Mouse (Mus musculus): ENCODE measurements at regions not wholly inside any gene's neighbourhood (a gene's known extent, or its start where the extent isn't known, plus 50 kb on each side); places are given as distances from the start of the nearest gene placed in this dataset.
"Not testable (repeated sequence)": the region's sequence is repeated elsewhere in the genome, so short reads cannot be mapped to it uniquely, and the experiment has no call there.

DNA sequence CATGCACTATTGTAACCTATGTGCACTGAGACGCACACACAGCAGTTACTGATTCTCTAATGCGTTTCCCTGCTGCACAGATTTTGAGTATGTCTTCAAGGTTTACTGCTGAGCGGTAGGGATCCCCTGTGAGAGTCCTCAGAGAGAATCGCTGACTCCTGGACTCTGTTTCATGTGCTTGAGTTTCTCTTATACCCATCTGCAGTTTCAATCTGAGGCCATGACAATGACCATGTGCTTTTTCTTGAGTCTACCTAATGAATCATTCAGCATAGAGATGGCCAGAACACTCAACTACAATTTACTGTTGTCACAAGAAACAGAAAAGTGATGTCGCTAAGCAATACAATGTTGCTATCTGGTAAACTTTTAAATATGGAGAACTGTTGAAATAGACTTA lies 110.8 kb upstream of the Gm5148 start:
- DNase-seq (ENCODE audit: low spot score in 2 of 2): no peak

DNA sequence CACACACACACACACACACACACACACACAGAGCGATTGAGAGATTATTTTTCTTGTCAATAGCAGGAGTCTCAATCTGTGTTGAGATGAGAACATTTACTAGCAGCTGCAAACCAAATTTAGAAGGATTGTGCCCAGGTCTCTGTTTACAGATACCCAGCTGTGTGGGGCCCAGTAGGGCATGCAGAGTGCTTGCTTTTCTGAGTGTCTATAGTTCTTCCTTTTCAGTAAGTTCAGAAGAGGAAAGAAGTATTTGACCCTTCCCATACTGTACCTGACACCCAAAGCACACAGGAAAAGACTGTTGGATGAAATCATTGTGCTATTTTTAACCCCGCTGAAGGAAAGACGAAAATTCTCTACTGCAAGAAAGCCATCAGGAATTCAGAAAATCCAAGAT lies 110.3 kb upstream of the Gm5148 start:
- no peak for DNase-seq (ENCODE audit: low spot score in 2 of 2)

DNA sequence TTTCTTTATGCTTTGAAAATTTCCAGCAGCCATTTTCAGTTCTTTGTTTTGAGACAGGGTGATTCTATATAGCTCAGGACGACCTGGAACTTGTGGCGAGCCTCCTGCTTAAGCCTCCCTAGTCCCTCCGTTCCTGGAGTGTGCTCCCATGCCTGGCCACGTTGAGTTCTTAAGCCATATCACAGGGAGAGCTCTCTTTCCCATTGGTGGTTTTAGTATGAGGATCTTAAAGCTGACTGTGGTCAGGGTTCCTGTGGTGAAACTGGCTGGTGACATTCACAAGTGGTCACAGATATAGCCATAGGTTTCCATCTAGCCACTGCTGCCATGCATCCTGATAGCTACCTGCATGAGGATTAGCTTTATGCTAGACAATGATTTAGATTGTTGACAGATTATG lies 109.1 kb upstream of the Gm5148 start:
- DNase-seq (ENCODE audit: low spot score in 2 of 2): no peak

DNA sequence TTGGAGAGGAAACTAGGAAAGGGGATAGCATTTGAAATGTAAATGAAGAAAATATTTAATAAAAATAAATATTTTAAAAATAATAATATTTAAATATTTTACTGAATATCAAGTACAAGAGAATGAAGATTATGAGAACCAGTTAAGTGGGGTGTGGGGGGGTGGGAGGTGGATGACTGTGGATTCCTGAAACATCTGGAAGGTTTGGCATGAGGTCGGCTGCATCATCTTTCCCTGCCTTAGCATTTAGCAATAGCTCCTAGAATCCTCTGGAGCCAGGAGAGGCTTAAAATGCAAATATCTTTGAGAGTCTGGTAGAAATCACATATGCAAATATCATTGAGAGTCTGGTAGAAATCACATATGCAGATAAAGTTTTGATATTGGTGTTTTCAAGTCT lies 103.3 kb upstream of the Gm5148 start:
- no peak for DNase-seq (ENCODE audit: low spot score in 2 of 2)

DNA sequence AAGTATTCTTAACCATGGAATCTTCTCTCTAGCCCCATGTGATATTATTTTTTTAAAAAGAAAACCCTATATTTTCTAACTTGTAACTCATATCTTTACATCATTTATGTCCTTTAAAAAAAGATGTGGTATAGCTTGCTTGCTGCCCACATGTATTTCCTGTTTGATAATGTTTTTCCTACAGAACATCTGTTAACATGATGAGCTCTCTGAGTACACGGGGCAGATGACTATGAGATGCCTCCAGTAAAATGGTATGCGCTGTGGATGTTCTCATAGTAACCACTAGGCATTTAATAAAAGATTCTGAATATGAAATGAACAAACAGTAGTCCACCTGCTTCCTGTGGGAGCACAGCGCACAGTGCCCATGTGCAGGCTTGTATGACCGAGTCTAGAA lies 101.3 kb upstream of the Gm5148 start:
- DNase-seq (ENCODE audit: low spot score in 2 of 2): no peak

- no peak for DNase-seq (ENCODE audit: low spot score in 2 of 2)
These were observed 100.4 kb upstream of the Gm5148 start for GRCm38 (mm10) chr3:37824681-37825080.

DNA sequence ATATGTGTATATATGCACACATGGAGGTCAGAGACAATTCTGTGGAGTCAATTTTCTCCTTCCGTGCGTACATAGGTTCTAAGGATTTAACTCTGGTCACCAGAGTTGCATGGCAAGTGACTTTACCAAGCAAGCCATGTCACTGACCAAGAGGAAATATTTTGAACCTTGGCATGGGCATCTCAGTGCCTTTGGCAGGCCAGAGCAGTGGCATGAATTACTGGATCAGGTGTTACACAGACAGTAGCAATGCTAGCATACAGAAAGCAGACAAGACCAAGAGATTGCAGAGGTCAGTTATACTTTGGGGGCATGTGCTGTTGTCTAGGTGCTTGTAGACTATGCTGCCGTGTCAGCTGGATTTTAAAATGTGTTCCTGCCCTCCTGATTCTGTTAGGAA lies 95.2 kb upstream of the Gm5148 start:
- no peak for DNase-seq (ENCODE audit: low spot score in 2 of 2)

DNA sequence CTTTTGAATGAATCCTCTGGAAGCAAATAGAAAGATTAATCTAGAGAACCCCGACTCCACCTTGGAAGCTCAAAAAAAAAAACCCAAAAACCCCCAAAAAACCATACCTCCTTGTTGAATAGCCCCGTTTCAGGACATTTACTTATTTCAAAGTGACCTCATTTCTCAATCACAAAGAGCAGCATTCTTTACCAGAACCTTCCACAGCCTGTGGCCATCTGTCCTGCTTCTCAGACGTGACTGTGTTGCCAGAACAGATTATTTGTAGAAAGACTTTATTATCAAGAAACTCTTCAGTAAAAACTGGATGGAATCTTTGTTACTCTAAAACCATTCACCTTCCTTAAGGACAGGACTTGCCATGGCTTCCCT lies 93.1 kb upstream of the Gm5148 start:
- peak in 1 of 2 experiments; percentile 47 for DNase-seq (ENCODE audit: low spot score in 2 of 2)

DNA sequence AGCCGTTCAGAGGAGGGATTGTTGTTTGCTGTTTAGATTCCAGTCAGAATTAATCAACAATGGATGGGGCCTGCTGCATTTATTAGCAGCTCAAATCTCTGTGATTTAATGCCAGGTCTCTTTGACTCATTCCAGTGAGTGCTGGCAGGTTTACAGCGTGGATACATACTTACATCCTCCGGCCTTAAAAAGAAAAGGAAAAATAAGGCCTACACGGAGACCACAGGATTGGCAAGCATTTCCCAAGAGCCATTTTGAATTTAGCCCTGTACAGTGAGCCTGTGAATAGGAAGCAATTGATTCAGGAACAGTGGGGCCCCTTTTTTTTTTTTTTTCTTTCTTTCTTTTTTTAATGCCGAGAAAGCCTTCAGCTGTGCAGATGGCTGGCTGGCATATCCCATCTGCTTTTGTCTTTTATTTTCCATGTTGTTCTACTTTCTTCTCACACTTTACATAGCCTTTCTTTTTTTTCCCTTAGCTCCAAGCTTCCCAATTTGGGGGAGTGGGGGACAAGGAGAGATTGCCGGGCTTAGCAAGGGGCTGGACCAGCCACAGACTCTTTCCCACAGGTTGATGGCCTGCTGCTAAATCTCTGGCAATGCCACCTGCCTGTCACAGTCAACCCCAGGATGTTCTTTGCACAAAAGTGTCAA lies 92.6 kb upstream of the Gm5148 start:
- peak; percentile 38 to 55 for DNase-seq (ENCODE audit: low spot score in 2 of 2)

DNA sequence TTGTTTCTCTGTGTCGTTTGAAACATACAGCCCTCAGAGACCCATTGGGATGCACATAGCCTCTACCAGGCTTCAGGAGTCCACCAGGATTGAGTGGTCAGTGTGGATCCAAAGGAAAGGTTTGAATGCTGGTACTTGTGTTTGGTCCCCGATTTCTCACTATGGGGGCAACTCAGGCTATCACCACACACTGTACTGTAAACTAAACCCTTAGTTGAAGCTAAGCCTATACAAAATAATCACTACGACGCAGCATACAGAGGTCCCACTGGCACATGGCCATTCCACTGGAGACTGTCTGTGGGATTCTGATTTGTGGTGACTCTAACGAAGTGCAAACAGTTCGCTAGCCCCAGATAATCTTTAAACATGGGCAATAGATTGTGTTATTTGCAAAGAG lies 91.5 kb upstream of the Gm5148 start:
- no peak for DNase-seq (ENCODE audit: low spot score in 2 of 2)

DNA sequence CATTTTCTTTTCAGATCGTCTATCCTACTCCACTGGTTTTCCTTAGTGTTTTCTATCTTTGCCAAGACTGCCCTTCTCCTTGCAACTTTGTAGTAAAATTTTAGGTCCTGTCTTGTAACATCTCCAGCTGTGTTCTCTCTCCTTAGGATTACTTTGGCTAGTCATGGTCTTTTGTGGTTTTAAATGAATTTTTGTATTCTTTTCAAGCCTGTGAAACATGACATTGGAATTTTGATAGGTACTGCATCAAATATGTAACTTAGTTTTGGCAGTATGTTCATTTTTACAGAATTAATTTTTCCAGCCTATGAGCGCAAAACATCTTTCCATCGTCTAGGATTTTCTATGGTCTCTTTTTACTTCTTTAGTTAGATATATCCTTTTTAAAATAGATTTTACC lies 88.6 kb upstream of the Gm5148 start:
- no peak for DNase-seq (ENCODE audit: low spot score in 2 of 2)

- no peak for DNase-seq (ENCODE audit: low spot score in 2 of 2)
These were observed 87.1 kb upstream of the Gm5148 start for GRCm38 (mm10) chr3:37811429-37811828.

- DNase-seq (ENCODE audit: low spot score in 2 of 2): no peak
These were observed 86.5 kb upstream of the Gm5148 start for GRCm38 (mm10) chr3:37810763-37811162.

DNA sequence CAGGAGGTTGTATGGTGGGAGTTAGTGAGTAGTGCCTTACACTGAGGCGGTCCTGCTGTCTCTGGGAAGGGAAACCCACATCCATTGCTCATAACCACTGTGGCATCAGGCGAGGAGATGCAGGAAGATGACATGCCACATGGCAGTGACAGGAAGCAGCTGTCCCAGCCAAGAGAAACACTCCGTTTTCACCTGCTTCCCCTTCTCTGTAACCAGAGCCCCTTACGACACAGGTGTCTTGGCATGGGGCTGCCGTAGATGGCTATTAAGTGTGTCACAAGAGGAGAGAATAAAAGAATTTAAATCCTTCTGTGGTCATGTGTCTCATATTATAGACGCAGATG lies 81.5 kb upstream of the Gm5148 start:
- DNase-seq (ENCODE audit: low spot score in 2 of 2): no peak

DNA sequence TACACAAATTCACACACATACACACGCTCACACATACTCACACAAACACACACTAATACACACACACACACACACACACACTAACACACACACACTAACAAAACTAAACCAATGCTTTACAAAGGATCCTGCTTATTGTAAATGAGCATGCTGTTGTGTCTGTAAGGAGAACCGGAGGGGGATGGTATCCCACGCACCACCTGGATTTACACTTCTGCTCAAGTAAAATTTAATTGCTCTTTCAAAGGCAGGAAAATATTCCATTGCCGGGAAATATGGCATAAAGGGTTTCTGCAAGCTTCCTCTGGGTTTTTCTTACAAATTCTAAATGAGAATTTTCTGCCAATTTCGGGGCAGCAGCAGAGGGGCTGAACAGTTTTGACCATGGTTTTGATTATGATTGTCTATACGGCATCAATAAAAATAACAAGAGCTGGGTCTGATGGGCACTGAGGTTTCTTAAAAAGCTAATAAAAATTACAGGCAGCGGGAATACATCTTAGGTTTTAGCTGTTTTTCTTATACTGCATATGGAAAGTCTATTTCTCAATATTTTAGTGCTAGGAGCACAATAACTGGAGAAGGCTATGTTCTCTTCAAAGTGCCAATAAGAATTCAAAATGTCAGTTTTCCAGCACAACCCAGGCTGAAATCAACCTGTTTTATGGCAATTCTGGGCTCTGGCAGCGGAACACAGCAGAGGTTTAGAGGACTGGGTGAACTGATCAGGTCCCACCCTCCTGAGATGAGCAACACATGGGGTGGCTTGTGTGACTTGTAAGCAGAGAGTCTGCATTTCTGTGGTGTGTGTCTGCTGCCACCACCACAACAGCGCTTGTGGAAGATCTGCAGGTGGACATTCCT lies 80.9 kb upstream of the Gm5148 start:
- DNase-seq (ENCODE audit: low spot score in 2 of 2): peak in 1 of 2 experiments; percentile 74

GRCm38 (mm10) chr3:37804261-37804660 lies 80.0 kb upstream of the Gm5148 start:
- no peak for DNase-seq (ENCODE audit: low spot score in 2 of 2)

DNA sequence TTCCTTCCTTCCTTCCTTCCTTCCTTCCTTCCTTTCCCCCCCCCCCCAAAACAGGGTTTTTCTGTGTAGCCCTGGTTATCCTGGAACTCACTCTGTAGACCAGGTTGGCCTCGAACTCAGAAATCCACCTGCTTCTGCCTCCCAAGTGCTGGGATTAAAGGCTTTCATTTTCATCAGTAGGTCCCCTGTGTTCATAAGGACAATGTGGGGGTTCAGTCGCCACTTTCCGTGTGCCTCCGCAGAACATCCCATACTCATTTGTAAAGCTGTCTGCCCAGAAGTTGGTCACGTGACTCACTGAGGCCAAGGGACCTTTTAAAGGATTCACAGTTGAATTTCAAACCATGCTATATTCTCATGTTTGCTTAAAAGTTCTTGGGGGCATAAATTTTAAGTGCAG lies 79.5 kb upstream of the Gm5148 start:
- not testable (repeated sequence) for DNase-seq (ENCODE audit: low spot score in 2 of 2)

GRCm38 (mm10) chr3:37801551-37801950 lies 77.3 kb upstream of the Gm5148 start:
- no peak for DNase-seq (ENCODE audit: low spot score in 2 of 2)

GRCm38 (mm10) chr3:37799809-37800208 lies 75.5 kb upstream of the Gm5148 start:
- no peak for DNase-seq (ENCODE audit: low spot score in 2 of 2)

DNA sequence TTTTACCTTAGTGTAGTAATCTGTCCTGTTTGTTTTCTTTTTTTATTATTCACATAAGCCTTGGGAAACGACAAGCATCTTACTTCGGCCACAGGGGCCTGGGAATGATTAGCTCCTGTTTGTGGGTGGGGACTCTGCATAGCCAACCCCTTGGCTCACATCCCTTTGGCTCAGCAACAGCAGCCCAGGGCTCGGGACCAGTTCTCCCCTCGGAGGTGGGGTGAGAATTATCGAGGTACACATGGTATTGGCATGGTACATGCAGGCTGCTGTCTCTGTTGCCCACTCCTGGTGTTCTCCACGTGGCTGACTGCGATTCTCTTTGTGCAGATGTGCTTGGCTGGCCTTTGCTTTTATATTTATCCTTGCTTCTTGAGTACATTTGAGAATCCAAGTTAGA lies 65.4 kb upstream of the Gm5148 start:
- DNase-seq (ENCODE audit: low spot score in 2 of 2): no peak

DNA sequence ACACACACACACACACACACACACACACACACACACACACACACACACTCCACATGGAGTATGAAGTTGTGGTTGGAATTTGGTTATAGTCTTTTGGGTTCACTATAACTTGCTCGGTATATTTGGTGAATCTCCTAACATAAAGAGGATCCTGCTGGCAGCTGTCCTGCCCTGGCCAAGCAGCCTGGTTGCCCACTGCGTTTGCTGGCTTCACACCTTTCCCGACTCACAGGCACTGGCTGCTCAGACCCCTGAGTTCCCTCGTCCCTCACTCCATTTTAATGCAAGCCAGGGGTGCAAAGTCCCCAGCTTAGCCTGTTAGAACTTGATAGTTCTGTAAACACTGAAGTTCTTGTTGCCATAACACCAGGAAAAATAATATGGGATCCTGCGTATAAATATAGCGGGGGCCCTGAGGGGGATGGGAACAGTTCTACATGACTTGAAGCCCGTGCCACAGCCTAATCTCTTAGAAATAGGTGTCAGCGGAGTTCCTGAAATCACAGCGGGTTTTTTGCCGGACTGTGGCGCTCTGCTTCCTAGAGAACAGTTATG lies 64.9 kb upstream of the Gm5148 start:
- no peak for DNase-seq (ENCODE audit: low spot score in 2 of 2)

DNA sequence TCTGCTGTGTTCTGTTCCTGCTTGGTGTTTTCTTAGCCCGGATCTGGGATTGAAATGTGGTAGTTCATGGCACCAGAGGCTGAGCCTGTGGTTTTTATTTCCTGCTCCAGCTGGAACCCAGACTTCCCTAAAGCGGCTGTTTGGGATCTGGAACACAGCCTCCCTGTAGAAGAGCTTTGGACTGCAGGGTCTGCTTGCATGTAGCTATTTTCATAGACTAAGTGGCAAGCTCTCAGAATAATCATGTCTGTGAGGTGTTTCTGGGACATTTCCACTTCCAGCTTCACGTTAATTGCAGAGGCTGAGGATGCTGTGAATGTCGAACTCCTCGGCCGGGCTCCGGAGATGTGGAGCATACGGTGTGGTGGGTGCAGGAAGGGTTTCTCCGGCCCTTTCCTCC lies 64.1 kb upstream of the Gm5148 start:
- DNase-seq (ENCODE audit: low spot score in 2 of 2): no peak

GRCm38 (mm10) chr3:37786792-37787191 lies 62.5 kb upstream of the Gm5148 start:
- no peak for DNase-seq (ENCODE audit: low spot score in 2 of 2)

All from frontal cortex, postnatal 36 days (tissue).